Mouse (Mus musculus): ENCODE measurements at regions not wholly inside any gene's neighbourhood (a gene's known extent, or its start where the extent isn't known, plus 50 kb on each side); places are given as distances from the start of the nearest gene placed in this dataset.
"Not testable (repeated sequence)": the region's sequence is repeated elsewhere in the genome, so short reads cannot be mapped to it uniquely, and the experiment has no call there.

GRCm38 (mm10) chr12:47969655-47970054 is 1150.9 kb upstream of the Nova1 start:
- no peak overlapping the region for H3K4me3 ChIP-seq (ENCODE audit: control insufficient read depth in 1 of 2, insufficient read depth in 1 of 2, low read depth in 2 of 2, low read length in 2 of 2)
- H3K9ac ChIP-seq (ENCODE audit: control insufficient read depth, low read depth, low read length, poor library complexity, severe bottlenecking), result no peak overlapping the region
- no peaks in the 10 kb centered on the region for H3K27me3 ChIP-seq (ENCODE audit: control insufficient read depth in 1 of 2, insufficient read depth in 2 of 2, low read length in 2 of 2)
- TF ChIP-seq USF2 (IDR thresholded peaks at IDR 0.05; ENCODE audit: borderline replicate concordance in 1 of 2, insufficient read depth in 1 of 2, low read depth in 1 of 2, low read length in 2 of 2), result no peak
- TF ChIP-seq MYC (IDR thresholded peaks at IDR 0.05; ENCODE audit: low read depth, low read length), result no peak
- TF ChIP-seq GATA1 (IDR thresholded peaks at IDR 0.05; ENCODE audit: low read depth, low read length), result no peak
- no peak for TF ChIP-seq GABPA (IDR thresholded peaks at IDR 0.05; ENCODE audit: low read depth, low read length)
- TF ChIP-seq ETS1 (IDR thresholded peaks at IDR 0.05; ENCODE audit: low read depth, low read length), result no peak
- TF ChIP-seq MEF2A (IDR thresholded peaks at IDR 0.05; ENCODE audit: extremely low read depth, insufficient replicate concordance, low read depth, low read length, poor library complexity, severe bottlenecking), result no peak
- no peak for TF ChIP-seq SMC3 (IDR thresholded peaks at IDR 0.05; ENCODE audit: low read depth, low read length)
- H3K9me3 ChIP-seq (replicated peaks; ENCODE audit: insufficient read depth, low read length), result no peaks in the 10 kb centered on the region
- H3K36me3 ChIP-seq (ENCODE audit: control insufficient read depth in 1 of 2, insufficient read depth in 2 of 2, low read length in 2 of 2), result no peaks in the 10 kb centered on the region
- H3K79me2 ChIP-seq (ENCODE audit: control insufficient read depth, insufficient read depth, low read length, poor library complexity), result no peaks in the 10 kb centered on the region
- no peaks in the 10 kb centered on the region for H3K4me1 ChIP-seq (ENCODE audit: control insufficient read depth in 1 of 2, insufficient read depth in 2 of 2, low read length in 2 of 2)
- no peak overlapping the region for H3K27ac ChIP-seq (ENCODE audit: control insufficient read depth, low read depth, low read length)
- DNase-seq (ENCODE audit: low read depth, low spot score), result no peak

- Histone ChIP-seq H3K4me3 (ENCODE audit: control insufficient read depth in 1 of 2, insufficient read depth in 1 of 2, low read depth in 2 of 2, low read length in 2 of 2) (no peak overlapping the region), H3K27me3 (ENCODE audit: control insufficient read depth in 1 of 2, insufficient read depth in 2 of 2, low read length in 2 of 2) (no peaks in the 10 kb centered on the region), H3K27ac (ENCODE audit: control insufficient read depth, low read depth, low read length) (peak overlapping the region; percentile 52), H3K36me3 (ENCODE audit: control insufficient read depth in 1 of 2, insufficient read depth in 2 of 2, low read length in 2 of 2) (no peaks in the 10 kb centered on the region; a peak in 1 of 4 replicates), H3K79me2 (ENCODE audit: control insufficient read depth, insufficient read depth, low read length, poor library complexity) (no peaks in the 10 kb centered on the region), H3K4me1 (ENCODE audit: control insufficient read depth in 1 of 2, insufficient read depth in 2 of 2, low read length in 2 of 2) (no peaks in the 10 kb centered on the region; a peak in 1 of 4 replicates), H3K9me3 (replicated peaks; ENCODE audit: insufficient read depth, low read length) (no peaks in the 10 kb centered on the region), H3K9ac (ENCODE audit: control insufficient read depth, low read depth, low read length, poor library complexity, severe bottlenecking) (no peak overlapping the region)
- TF ChIP-seq NRF1 (IDR thresholded peaks at IDR 0.05; ENCODE audit: insufficient read depth, low read depth, low read length, poor library complexity, severe bottlenecking), result no peak
- TF ChIP-seq MYC (IDR thresholded peaks at IDR 0.05; ENCODE audit: low read depth, low read length), result no peak
- TF ChIP-seq ETS1 (IDR thresholded peaks at IDR 0.05; ENCODE audit: low read depth, low read length), result no peak
- TF ChIP-seq GABPA (IDR thresholded peaks at IDR 0.05; ENCODE audit: low read depth, low read length), result no peak
- TF ChIP-seq CHD2 (IDR thresholded peaks at IDR 0.05; ENCODE audit: low read length), result no peak
- peak; percentile 79 for TF ChIP-seq TAL1 (IDR thresholded peaks at IDR 0.05; ENCODE audit: low read length)
- TF ChIP-seq CHD1 (IDR thresholded peaks at IDR 0.05; ENCODE audit: low read depth, low read length), result no peak
- no peak for TF ChIP-seq KAT2A (conservative IDR thresholded peaks at IDR 0.05; ENCODE audit: low read depth, low read length)
- TF ChIP-seq USF2 (IDR thresholded peaks at IDR 0.05; ENCODE audit: borderline replicate concordance in 1 of 2, insufficient read depth in 1 of 2, low read depth in 1 of 2, low read length in 2 of 2), result no peak
- peak; percentile 70 for TF ChIP-seq TCF12 (IDR thresholded peaks at IDR 0.05; ENCODE audit: low read depth, low read length)
- TF ChIP-seq JUND (IDR thresholded peaks at IDR 0.05; ENCODE audit: low read depth, low read length), result no peak
- peak; percentile 47; the same call in 1 of the 2 replicates for TF ChIP-seq GATA1 (IDR thresholded peaks at IDR 0.05; ENCODE audit: low read depth, low read length)
- TF ChIP-seq EP300 (IDR thresholded peaks at IDR 0.05; ENCODE audit: low read depth in 1 of 2, low read length in 2 of 2), result peak; percentile 66 to 76; a peak in 3 of 4 replicates
- no peak for TF ChIP-seq CTCF (IDR thresholded peaks at IDR 0.05 in 2 of 3, conservative IDR thresholded peaks at IDR 0.05 in 1 of 3; ENCODE audit: control insufficient read depth in 1 of 3, insufficient read depth in 1 of 3, low read depth in 2 of 3, low read length in 3 of 3, poor library complexity in 1 of 3, severe bottlenecking in 1 of 3)
- no peak for TF ChIP-seq POLR2AphosphoS2 (IDR thresholded peaks at IDR 0.05; ENCODE audit: low read length)
- no peak for TF ChIP-seq UBTF (IDR thresholded peaks at IDR 0.05; ENCODE audit: borderline replicate concordance, insufficient read depth, low read depth, low read length)
- no peak for TF ChIP-seq ZNF384 (IDR thresholded peaks at IDR 0.05; ENCODE audit: low read depth, low read length)
- no peak for TF ChIP-seq ELF1 (IDR thresholded peaks at IDR 0.05; ENCODE audit: low read depth, low read length)
- TF ChIP-seq ZKSCAN1 (IDR thresholded peaks at IDR 0.05; ENCODE audit: low read depth, low read length), result no peak
- TF ChIP-seq POLR2AphosphoS5 (IDR thresholded peaks at IDR 0.05; ENCODE audit: borderline replicate concordance, low read depth, low read length), result no peak
- peak; percentile 77 for DNase-seq (ENCODE audit: low read depth, low spot score)
Observed at GRCm38 (mm10) chr12:47954330-47954729, 1135.6 kb upstream of the Nova1 start.

- H3K9me3 ChIP-seq (replicated peaks; ENCODE audit: insufficient read depth, low read length); H3K36me3 ChIP-seq (ENCODE audit: control insufficient read depth in 1 of 2, insufficient read depth in 2 of 2, low read length in 2 of 2); H3K9ac ChIP-seq (ENCODE audit: control insufficient read depth, low read depth, low read length, poor library complexity, severe bottlenecking); H3K4me3 ChIP-seq (ENCODE audit: control insufficient read depth in 1 of 2, insufficient read depth in 1 of 2, low read depth in 2 of 2, low read length in 2 of 2); H3K4me1 ChIP-seq (ENCODE audit: control insufficient read depth in 1 of 2, insufficient read depth in 2 of 2, low read length in 2 of 2); H3K27me3 ChIP-seq (ENCODE audit: control insufficient read depth in 1 of 2, insufficient read depth in 2 of 2, low read length in 2 of 2); H3K27ac ChIP-seq (ENCODE audit: control insufficient read depth, low read depth, low read length); H3K79me2 ChIP-seq (ENCODE audit: control insufficient read depth, insufficient read depth, low read length, poor library complexity); DNase-seq (ENCODE audit: low read depth, low spot score): not testable (repeated sequence)
Observed at GRCm38 (mm10) chr12:47939491-47939890, 1120.8 kb upstream of the Nova1 start.

All from MEL (cell line).